Mouse (Mus musculus): ENCODE results near the gene Trmt1. TPM values are rescaled to one million over a fixed set of nuclear protein-coding genes. Genes with fewer than 3 reads are reported as not detected.

Gene Trmt1
- polyA plus RNA-seq, 1 experiment from 2014 or later, result 62.1 TPM

DNA sequence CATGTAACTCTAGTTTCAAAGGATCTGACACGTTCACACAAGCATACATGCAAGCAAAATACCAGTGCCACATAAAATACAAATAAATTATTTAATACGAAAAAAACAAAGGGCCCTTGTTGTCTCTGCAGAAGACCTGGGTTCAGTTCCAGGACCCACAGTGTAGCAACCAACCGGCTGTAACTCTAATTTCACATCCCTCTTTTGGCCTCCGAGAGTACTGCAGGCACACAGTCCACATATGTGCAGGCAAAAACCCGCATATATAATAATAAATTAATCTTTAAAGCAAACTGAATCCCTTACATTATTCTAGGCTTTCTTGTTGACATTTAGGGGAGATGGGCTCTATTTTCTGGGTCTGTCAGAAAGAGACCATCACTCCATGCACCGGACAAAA lies 39.3 kb upstream of the Trmt1 start:
- no peak overlapping the region for H3K27ac ChIP-seq
- no peaks in the 10 kb centered on the region for H3K36me3 ChIP-seq (replicated peaks; ENCODE audit: control insufficient read depth, insufficient read depth)
- H3K27me3 ChIP-seq (ENCODE audit: control insufficient read depth, insufficient read depth, low read length), result no peaks in the 10 kb centered on the region
- peak overlapping the region; percentile 55 for H3K4me2 ChIP-seq (replicated peaks)
- ATAC-seq (ENCODE audit: low FRiP score), result no peak
- DNase-seq (ENCODE audit: low spot score), result no peak
- H3K4me1 ChIP-seq (replicated peaks; ENCODE audit: control insufficient read depth, insufficient read depth, low read length), result peaks cover 8% of the 10 kb centered on the region; the same call in 1 of the 2 replicates
- H3K9ac ChIP-seq, result no peak overlapping the region
- WGBS, result 62% methylated on average over 6 of the region's 6 CpGs
- no peak overlapping the region for H3K4me3 ChIP-seq (replicated peaks; ENCODE audit: low read length)
- H3K9me3 ChIP-seq (ENCODE audit: control insufficient read depth, low read length), result no peaks in the 10 kb centered on the region

DNA sequence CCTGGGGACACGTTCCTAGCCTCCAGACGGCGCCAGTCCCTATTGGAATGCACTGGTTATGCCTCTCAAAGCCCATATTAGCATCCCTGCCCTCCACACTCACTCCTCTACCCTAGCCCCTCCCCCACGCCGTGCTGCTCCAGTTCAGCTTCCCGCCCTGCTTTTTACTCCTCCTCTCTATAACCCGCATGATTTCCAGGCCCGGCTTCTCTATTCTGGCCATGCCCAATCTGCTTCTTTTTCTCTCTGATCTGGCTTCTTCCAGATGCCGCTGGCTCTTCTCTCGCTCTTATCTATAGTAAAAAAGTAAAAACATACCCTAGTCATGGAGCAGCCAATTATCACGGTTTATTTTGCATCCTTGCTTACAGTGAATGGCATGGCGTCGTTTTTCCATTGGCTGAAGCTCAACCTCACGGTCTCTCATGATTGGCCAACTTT lies 38.6 kb upstream of the Trmt1 start:
- no peaks in the 10 kb centered on the region for H3K36me3 ChIP-seq (replicated peaks; ENCODE audit: control insufficient read depth, insufficient read depth)
- H3K4me1 ChIP-seq (replicated peaks; ENCODE audit: control insufficient read depth, insufficient read depth, low read length), result peaks cover 8% of the 10 kb centered on the region; the same call in 1 of the 2 replicates
- DNase-seq (ENCODE audit: low spot score) (peak; percentile 58), ATAC-seq (ENCODE audit: low FRiP score) (peak; percentile 61; the same call in 1 of the 2 replicates)
- no peaks in the 10 kb centered on the region for H3K27me3 ChIP-seq (ENCODE audit: control insufficient read depth, insufficient read depth, low read length)
- H3K4me3 ChIP-seq (replicated peaks; ENCODE audit: low read length), result peak overlapping the region; percentile 22
- H3K4me2 ChIP-seq (replicated peaks), result peak overlapping the region; percentile 55
- H3K27ac ChIP-seq, result peak overlapping the region; percentile 32; the same call in 1 of the 2 replicates
- H3K9ac ChIP-seq, result peak overlapping the region; percentile 35
- H3K9me3 ChIP-seq (ENCODE audit: control insufficient read depth, low read length), result no peaks in the 10 kb centered on the region
- WGBS, result 2% methylated on average over 14 of the region's 14 CpGs

DNA sequence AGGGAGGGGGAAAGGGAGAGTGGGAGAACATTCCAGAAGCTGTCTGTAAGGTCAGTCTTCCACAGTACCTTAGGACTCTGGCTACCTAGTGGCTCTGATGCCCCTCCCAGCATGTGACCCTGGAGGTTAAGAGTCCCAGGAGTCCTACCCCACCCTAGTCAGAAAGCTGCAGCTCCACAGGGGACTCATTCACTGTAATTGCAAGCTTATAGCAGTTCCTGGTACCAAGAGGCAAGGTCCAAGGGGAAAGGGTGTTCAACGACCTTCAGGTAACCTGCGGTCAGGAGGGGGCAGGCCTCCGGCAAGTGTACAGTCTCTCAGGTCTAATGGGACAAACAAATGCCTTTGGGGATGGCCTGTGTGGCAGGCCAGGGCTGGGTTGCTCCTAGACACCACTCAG lies 35.9 kb upstream of the Trmt1 start:
- H3K9me3 ChIP-seq (ENCODE audit: control insufficient read depth, low read length), result no peaks in the 10 kb centered on the region
- H3K27ac ChIP-seq, result no peak overlapping the region
- WGBS, result 36% methylated on average over 3 of the region's 3 CpGs
- no peak overlapping the region for H3K9ac ChIP-seq
- DNase-seq (ENCODE audit: low spot score), result no peak
- H3K4me2 ChIP-seq (replicated peaks), result no peak overlapping the region
- peaks cover 8% of the 10 kb centered on the region; the same call in 1 of the 2 replicates for H3K4me1 ChIP-seq (replicated peaks; ENCODE audit: control insufficient read depth, insufficient read depth, low read length)
- no peak overlapping the region for H3K4me3 ChIP-seq (replicated peaks; ENCODE audit: low read length)
- ATAC-seq (ENCODE audit: low FRiP score), result no peak
- H3K36me3 ChIP-seq (replicated peaks; ENCODE audit: control insufficient read depth, insufficient read depth), result no peaks in the 10 kb centered on the region
- no peaks in the 10 kb centered on the region for H3K27me3 ChIP-seq (ENCODE audit: control insufficient read depth, insufficient read depth, low read length)

DNA sequence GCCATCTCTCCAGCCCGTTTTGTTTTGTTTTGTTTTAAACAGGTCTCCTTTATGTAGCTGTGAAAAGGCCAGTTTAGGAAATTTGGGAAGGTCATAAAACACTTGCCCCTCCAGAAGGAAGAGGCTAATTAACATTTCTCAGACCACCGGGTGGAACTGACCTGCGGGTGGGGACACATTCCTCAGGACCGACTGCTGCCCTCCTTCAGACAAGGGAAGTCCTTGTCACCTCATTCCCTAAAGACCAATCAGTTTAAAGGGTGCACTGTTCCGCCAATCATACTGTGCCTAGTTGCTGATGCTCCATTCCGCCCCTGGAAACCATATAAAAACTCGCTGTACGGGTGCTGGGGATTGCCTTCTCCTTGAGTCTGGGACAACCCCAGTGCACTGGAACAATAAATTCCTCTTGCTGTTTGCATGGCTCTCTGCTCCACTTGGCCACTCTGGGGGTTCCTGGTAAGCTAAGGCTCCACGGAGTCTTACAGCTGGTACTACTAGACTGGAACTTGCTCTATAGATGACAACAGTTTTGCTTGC lies 32.9 kb upstream of the Trmt1 start:
- no peak for DNase-seq (ENCODE audit: low spot score)
- Histone ChIP-seq H3K9me3 (ENCODE audit: control insufficient read depth, low read length) (no peaks in the 10 kb centered on the region), H3K4me2 (replicated peaks) (no peak overlapping the region), H3K27me3 (ENCODE audit: control insufficient read depth, insufficient read depth, low read length) (no peaks in the 10 kb centered on the region), H3K4me1 (replicated peaks; ENCODE audit: control insufficient read depth, insufficient read depth, low read length) (peaks cover 14% of the 10 kb centered on the region), H3K4me3 (replicated peaks; ENCODE audit: low read length) (no peak overlapping the region), H3K9ac (no peak overlapping the region), H3K27ac (no peak overlapping the region), H3K36me3 (replicated peaks; ENCODE audit: control insufficient read depth, insufficient read depth) (no peaks in the 10 kb centered on the region)
- ATAC-seq (ENCODE audit: low FRiP score), result no peak
- WGBS, result 62% methylated on average over 9 of the region's 9 CpGs

DNA sequence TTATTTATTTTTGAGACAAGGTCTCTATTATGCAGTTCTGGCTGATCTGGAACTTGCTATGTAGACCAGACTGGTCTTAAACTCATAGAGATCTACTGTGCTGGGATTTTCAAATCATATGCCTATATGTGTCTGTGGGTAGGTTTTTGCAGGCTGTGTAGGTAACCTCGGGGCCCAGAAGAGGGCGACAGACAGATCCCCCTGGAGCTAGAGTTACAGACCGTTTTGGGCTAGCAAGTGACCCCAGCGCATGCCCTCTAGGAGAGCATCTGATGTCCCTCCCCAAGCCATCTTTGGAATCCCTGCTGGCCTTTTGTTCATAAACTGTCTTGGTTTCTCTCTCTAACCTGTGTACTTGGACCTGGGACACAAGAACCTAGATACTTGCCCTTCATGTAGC lies 31.5 kb upstream of the Trmt1 start:
- Histone ChIP-seq H3K9ac (no peak overlapping the region), H3K27me3 (ENCODE audit: control insufficient read depth, insufficient read depth, low read length) (no peaks in the 10 kb centered on the region), H3K4me3 (replicated peaks; ENCODE audit: low read length) (no peak overlapping the region), H3K27ac (peak overlapping the region; percentile 79; the same call in 1 of the 2 replicates), H3K9me3 (ENCODE audit: control insufficient read depth, low read length) (no peaks in the 10 kb centered on the region), H3K4me2 (replicated peaks) (no peak overlapping the region), H3K36me3 (replicated peaks; ENCODE audit: control insufficient read depth, insufficient read depth) (no peaks in the 10 kb centered on the region), H3K4me1 (replicated peaks; ENCODE audit: control insufficient read depth, insufficient read depth, low read length) (peaks cover 15% of the 10 kb centered on the region)
- WGBS, result 40% methylated on average over 4 of the region's 4 CpGs
- DNase-seq (ENCODE audit: low spot score) (no peak), ATAC-seq (ENCODE audit: low FRiP score) (no peak)

DNA sequence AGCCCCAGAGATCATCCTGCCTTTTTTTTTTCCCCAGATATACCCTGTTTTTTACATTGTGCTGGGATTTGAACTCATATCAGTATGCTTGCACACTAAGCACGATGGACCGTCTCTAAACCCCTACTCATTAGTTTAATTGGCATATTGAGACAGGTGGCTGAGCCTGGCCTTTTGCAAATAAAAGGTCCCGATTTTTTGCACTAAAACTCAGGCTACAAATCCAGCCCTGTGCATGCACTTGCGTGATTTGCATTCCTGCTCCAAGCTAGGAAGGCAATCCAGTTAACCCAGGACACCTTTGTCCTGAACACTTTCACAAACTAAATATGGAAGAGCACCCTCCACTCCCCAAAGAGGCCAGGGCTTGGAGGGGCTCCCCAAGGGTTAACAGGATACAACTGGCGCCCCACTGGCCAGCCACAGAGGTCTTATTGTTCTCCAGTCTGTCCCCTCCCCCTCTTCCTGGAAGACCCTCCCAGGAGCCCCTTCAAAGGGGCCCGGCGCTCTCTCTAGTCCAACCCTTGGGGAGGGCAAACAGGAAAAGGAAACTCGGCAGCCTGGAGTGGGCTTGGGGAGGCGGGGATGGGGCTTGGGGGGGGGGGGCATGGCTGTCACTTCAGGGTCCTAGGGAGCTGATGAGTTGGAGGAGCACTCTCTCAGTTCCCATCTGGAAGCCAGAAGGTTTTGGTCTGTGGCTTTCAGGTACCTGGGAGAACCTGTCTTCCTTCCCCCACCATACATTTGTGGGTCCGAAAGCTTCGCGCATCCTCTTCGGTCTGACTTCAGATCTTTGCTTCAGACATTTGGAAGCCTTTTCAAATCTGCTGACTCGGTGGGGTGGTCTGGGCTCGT lies 30.5 kb upstream of the Trmt1 start:
- no peak for DNase-seq (ENCODE audit: low spot score)
- peak; percentile 71 for ATAC-seq (ENCODE audit: low FRiP score)
- no peaks in the 10 kb centered on the region for H3K27me3 ChIP-seq (ENCODE audit: control insufficient read depth, insufficient read depth, low read length)
- peak overlapping the region; percentile 46 for H3K4me2 ChIP-seq (replicated peaks)
- peak overlapping the region; percentile 79 for H3K27ac ChIP-seq
- no peaks in the 10 kb centered on the region for H3K36me3 ChIP-seq (replicated peaks; ENCODE audit: control insufficient read depth, insufficient read depth)
- under 1% methylated on average over 15 of the region's 15 CpGs for WGBS
- no peaks in the 10 kb centered on the region for H3K9me3 ChIP-seq (ENCODE audit: control insufficient read depth, low read length)
- H3K4me3 ChIP-seq (replicated peaks; ENCODE audit: low read length), result peak overlapping the region; percentile 26
- H3K9ac ChIP-seq, result peak overlapping the region; percentile 52
- H3K4me1 ChIP-seq (replicated peaks; ENCODE audit: control insufficient read depth, insufficient read depth, low read length), result peaks cover 25% of the 10 kb centered on the region

DNA sequence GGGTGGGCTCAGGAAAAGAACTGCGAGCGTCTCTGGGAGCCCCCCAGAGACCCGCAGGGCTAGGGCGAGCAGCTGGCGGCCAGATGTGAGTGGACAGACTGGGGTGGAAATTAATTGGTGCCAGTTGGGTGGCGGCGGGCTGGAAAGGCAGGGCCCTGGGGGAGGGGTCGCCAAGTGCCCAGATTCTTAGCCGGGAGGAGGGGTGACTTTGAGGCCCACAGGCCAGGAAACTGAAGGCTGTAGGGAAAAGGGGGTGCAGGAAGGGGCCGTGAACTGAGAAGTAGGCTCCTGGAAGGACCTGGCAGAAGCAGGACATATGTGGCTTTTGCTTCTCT lies 29.9 kb upstream of the Trmt1 start:
- ATAC-seq (ENCODE audit: low FRiP score), result no peak
- under 1% methylated on average over 10 of the region's 10 CpGs for WGBS
- DNase-seq (ENCODE audit: low spot score), result no peak

DNA sequence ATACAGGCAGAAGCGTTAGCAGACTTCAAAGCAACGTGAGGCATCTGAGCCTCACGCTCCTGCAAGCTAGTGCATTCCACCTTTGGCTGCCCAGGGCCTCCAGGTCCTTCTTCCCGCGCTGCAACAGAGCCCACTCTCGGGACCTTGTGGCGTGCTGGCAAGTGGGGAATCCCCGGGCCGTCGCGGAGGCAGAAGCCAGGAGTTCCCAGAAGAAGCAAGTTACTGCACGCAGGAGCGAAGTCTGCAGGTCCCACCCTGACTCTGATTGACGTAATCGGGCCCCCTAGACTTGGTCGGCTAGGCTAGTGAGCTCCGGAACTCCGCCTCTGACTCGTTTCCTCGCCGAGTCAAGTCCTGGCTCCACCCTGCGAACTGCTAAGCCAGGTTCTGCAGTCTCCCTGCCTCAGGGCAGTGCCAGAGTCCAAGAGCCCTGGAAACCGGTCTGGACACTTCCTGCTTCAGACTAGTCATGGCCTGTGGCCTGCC lies 29.4 kb upstream of the Trmt1 start:
- Histone ChIP-seq H3K4me2 (replicated peaks) (peak overlapping the region; percentile 46), H3K4me1 (replicated peaks; ENCODE audit: control insufficient read depth, insufficient read depth, low read length) (peaks cover 36% of the 10 kb centered on the region), H3K27me3 (ENCODE audit: control insufficient read depth, insufficient read depth, low read length) (no peaks in the 10 kb centered on the region), H3K4me3 (replicated peaks; ENCODE audit: low read length) (peak overlapping the region; percentile 26), H3K9ac (peak overlapping the region; percentile 52), H3K36me3 (replicated peaks; ENCODE audit: control insufficient read depth, insufficient read depth) (no peaks in the 10 kb centered on the region), H3K27ac (peak overlapping the region; percentile 79), H3K9me3 (ENCODE audit: control insufficient read depth, low read length) (no peaks in the 10 kb centered on the region)
- 3% methylated on average over 23 of the region's 23 CpGs for WGBS
- DNase-seq (ENCODE audit: low spot score), result no peak
- 0 out of 2 replicates have a peak, but pooled peaks have one; percentile 9 for ATAC-seq (ENCODE audit: low FRiP score)

More for the DNA sequence above, 29.9 kb upstream of the Trmt1 start:
- H3K4me1 ChIP-seq (replicated peaks; ENCODE audit: control insufficient read depth, insufficient read depth, low read length), result peaks cover 31% of the 10 kb centered on the region
- H3K4me3 ChIP-seq (replicated peaks; ENCODE audit: low read length), result peak overlapping the region; percentile 26
- peak overlapping the region; percentile 46 for H3K4me2 ChIP-seq (replicated peaks)
- H3K9ac ChIP-seq, result peak overlapping the region; percentile 52
- H3K9me3 ChIP-seq (ENCODE audit: control insufficient read depth, low read length), result no peaks in the 10 kb centered on the region
- H3K36me3 ChIP-seq (replicated peaks; ENCODE audit: control insufficient read depth, insufficient read depth), result no peaks in the 10 kb centered on the region
- no peaks in the 10 kb centered on the region for H3K27me3 ChIP-seq (ENCODE audit: control insufficient read depth, insufficient read depth, low read length)
- H3K27ac ChIP-seq, result peak overlapping the region; percentile 79

DNA sequence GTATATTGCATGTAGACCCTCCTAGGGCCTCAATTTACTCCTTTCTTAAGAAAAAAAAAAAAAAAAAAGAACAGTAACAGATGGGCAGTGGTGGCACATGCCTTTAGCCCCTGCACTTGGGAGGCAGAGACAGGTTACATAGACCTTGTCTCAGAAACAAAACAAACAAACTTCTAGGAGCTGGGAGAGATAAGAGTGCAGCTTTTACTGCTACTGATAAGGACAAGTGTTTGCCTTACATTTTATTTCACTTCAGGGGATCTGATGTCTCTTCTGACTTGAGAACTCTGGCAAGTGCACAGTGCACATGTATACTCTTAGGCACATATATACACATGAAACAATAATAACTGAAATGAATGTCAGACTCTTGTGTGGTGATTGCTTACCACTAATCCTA lies 28.9 kb upstream of the Trmt1 start:
- peak overlapping the region; percentile 46 for H3K4me2 ChIP-seq (replicated peaks)
- H3K9me3 ChIP-seq (ENCODE audit: control insufficient read depth, low read length), result no peaks in the 10 kb centered on the region

More for the DNA sequence above, 28.9 kb upstream of the Trmt1 start:
- Histone ChIP-seq H3K4me1 (replicated peaks; ENCODE audit: control insufficient read depth, insufficient read depth, low read length) (peaks cover 40% of the 10 kb centered on the region), H3K36me3 (replicated peaks; ENCODE audit: control insufficient read depth, insufficient read depth) (no peaks in the 10 kb centered on the region), H3K27me3 (ENCODE audit: control insufficient read depth, insufficient read depth, low read length) (no peaks in the 10 kb centered on the region), H3K4me3 (replicated peaks; ENCODE audit: low read length) (peak overlapping the region; percentile 26; the same call in 1 of the 2 replicates), H3K9ac (no peak overlapping the region), H3K27ac (no peak overlapping the region)
- ATAC-seq (ENCODE audit: low FRiP score) (no peak), DNase-seq (ENCODE audit: low spot score) (no peak)
